Mouse (Mus musculus) megakaryocyte, adult 5-6 weeks (primary cell): ENCODE measurements at regions not wholly inside any gene's neighbourhood (a gene's known extent, or its start where the extent isn't known, plus 50 kb on each side); places are given as distances from the start of the nearest gene placed in this dataset.

Source experiments
- ATAC-seq: 2 replicates; pipeline ENCODE4 v1.8.0; 2016; ENCODE audit warnings: mild to moderate bottlenecking, inconsistent platforms; ENCODE audit not compliant: poor library complexity, severe bottlenecking

- no peak for ATAC-seq
These were observed 134.3 kb upstream of the Lpp start for GRCm38 (mm10) chr16:24258991-24259390.

DNA sequence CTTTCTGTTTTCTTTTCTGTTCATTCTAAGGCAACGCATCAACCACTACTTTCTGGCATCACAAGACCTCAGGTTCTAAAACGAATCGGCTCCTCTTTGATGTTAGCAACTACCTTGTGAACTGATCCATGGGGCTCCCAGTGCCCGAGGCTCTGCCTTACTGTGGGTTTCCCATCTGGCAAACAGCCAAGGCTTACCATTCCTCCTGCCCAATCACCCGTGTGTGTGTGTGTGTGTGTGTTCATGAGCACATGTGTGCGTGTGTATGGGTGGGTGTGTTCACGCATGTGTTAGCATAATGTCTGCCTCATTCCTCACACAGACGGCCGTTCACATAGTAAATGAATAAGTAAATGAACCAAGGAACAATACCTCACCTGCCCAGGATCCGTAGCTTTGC lies 138.3 kb upstream of the Lpp start:
- no peak for ATAC-seq

DNA sequence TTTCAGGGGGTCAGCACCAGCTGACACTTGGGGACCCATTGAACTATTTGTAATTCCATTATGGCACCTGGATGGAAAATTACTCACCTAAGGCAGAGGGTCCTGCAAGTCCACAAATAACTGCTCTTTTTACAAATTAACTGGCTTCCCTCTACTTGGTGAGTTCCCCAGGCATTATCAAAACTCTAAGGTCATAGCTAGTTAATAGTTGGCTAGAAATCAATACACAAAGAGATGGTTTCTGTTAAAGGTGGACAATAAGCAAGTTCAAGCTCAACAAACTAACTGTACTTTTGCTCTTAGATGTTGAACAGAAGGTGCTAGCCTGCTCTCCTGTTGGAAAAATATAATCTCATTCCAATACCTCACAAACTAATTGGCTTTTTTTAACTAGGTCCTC lies 138.7 kb upstream of the Lpp start:
- ATAC-seq, result no peak

DNA sequence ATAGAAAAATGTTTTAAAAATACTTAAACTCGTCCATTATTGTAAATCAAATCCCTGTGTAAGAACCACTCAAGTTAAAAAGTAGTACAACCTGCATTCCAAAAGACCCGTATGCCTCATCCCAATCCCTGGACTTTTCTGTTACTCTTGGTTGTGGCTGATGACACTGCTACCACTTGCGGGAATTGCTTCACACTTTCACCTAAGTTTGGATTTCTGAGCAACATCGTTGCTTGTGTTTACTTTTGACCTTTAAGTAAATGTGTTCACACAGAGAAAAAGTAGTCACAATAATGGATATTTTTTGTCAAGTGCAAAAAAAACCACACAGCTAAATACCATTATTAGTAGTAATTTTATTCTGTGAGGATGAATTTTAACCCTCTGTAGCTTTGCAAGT lies 139.2 kb upstream of the Lpp start:
- ATAC-seq, result no peak

DNA sequence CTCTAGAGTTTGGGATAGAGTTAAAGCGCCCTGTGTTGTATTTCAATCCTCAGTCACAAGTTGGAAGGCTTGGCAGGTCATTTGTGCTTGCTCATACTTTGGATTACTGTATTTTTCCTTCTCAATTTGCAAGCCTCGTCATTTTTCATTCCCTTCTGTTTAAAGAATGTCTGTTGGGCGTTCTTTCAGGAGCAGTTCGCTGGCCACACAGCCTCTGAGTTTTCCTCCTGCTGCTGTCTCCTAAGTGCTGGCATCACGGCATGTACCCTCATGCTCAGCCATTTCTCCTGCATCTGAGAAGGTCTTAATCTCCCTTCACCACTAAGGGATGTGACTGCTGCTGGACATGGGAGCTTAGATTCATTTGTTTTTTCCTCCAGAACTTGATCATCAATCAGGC lies 146.0 kb upstream of the Lpp start:
- no peak for ATAC-seq

GRCm38 (mm10) chr16:24238075-24238555 lies 155.2 kb upstream of the Lpp start:
- ATAC-seq, result peak; percentile 86

DNA sequence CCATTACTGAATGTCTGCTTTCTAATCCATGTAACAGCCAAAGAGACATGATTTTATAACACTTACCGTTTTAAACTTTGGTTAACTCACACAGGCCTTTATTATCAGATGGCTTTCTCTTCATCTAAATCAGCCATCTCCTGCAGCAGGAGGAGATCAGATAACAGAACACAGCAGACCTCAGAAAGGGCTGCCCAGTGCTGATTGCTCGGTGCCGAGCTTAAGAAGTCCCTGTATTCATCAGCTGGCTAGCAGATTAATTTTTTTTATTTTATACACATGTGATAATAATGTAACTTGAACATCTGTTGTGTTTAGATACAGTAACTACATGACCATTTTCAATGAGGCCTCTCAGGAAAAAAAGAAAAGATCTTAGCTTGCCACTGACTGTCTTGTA lies 155.9 kb upstream of the Lpp start:
- ATAC-seq, result no peak

DNA sequence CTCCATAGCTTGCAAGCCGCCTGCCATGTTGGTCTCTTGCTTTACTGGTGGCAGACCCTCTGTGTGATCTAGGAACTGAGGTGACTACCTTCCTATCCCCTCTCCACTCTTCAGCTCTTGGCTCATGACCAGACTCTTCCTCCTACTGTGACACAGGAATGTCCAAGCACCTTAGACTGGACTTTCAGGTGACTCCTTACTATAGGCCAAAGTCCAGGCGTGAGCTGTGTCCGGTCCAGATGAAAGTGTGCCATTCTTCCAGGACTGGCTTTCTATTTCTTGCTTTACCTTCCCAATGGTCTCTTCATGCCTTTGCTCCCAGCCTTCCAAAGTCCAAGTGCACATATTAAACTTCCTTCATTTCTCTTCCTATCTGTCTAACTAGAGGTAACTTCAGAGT lies 156.3 kb upstream of the Lpp start:
- no peak for ATAC-seq

GRCm38 (mm10) chr16:24236511-24236910 lies 156.8 kb upstream of the Lpp start:
- ATAC-seq, result no peak

DNA sequence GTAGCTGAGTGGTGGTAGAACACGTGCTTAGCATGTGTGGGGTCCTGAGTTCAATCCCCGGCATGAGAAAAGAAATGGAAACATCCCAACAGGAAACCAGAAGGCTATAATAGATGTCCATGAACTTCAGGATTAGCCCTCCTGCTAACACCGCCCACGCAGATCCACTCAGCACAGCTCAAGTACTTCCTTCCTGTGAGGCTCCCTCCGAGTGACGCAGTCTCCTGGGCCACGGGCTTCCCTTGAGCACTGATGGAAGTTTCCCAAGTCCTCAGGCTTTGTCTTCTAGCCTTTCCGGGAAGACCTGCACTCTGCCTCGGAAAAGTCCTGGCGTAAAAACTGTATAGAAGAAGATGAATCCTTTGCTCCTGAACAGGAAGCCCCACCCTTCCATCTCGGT lies 158.5 kb upstream of the Lpp start:
- ATAC-seq, result peak; percentile 41; the same call in 1 of the 2 replicates

- no peak for ATAC-seq
These were observed 161.2 kb upstream of the Lpp start for GRCm38 (mm10) chr16:24232001-24232530.

- no peak for ATAC-seq
These were observed 161.8 kb upstream of the Lpp start for GRCm38 (mm10) chr16:24231506-24231905.

DNA sequence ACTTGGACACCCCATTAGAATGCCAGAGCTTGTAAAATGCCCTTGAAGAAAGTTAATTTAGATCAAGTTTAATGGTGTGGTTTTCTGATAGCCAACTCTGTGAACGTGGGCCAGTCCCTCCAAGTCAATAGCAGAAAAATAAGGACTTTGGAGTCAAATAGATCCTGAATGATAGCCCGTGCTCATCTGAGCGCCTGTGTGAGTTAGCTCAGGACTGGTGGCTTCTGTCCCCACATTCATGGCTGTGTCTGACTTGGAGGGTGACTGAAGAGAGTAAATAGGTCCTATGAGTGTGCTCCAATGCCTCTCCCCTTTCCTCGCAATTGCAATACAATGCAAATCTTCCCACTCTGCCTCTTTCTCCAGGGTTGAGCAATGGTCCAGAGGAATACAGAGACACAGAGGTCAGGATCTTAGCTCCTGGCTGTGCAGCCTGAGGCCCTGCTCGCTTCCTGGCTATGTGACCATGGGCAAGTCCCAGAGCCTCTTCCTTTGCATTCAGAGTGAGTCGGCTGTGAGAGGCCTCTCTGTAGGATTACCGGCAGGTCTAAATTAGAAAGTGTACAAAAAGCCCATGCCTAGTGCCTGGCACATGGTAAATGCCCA lies 164.2 kb upstream of the Lpp start:
- no peak for ATAC-seq

- no peak for ATAC-seq
These were observed 167.4 kb upstream of the Lpp start for GRCm38 (mm10) chr16:24225897-24226296.

GRCm38 (mm10) chr16:24225090-24225489 lies 168.2 kb upstream of the Lpp start:
- ATAC-seq, result no peak

GRCm38 (mm10) chr16:24223901-24224300 lies 169.4 kb upstream of the Lpp start:
- ATAC-seq, result no peak

DNA sequence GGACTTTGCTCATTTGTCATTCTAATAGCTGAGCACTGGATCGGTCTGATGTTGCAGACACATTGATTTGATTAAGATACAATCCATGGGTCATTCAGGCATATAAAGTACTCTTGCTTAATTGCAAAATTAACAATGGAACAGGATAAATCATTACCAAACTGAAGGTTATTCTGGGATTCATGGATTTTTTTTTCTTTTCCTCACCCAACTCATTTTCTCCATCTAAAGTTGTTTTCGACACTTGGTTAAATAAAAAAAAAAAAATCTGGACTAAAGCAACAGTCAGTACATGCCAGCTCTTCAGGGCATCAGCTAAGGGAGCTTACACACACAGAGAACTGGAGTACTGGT lies 169.8 kb upstream of the Lpp start:
- ATAC-seq, result no peak

- ATAC-seq, result peak; percentile 51
These were observed 170.4 kb upstream of the Lpp start for GRCm38 (mm10) chr16:24222759-24223526.

DNA sequence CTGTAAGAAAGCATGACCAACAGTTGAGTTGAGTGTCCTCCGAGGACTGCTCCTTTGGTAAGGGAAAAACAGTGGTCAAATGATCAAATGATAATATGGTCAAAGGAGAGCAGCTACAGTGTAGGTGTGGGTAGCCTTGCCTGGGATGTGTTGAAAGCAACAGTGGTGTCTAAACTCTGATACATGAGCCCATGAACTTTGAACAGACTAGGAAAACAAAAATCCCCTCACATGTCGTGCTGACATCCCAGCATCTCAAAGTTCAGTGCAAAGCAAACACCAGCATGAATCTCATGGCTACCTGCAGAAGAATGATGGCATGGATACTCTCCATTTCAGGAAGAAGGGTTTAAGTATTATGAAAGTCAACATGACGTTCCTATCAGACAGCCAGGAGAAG lies 171.3 kb upstream of the Lpp start:
- no peak for ATAC-seq

- ATAC-seq, result no peak
These were observed 172.7 kb upstream of the Lpp start for GRCm38 (mm10) chr16:24220613-24221012.

- ATAC-seq, result no peak
These were observed 173.6 kb upstream of the Lpp start for GRCm38 (mm10) chr16:24219691-24220090.

DNA sequence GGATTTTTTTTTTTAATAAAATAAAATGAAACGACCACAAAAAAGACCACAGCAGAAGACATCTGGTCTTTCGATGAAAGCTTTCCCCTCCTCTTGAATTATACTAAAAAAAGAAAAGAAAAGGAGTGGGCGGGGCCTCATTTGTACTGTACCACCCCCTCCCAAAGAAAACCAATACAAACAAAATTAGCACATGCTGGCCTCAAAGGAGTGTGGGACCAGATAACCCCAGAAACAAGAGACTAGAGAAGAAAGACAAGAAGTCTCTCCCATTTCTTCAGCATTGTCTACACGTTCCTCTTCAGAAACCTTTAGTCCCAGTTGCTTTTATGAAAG lies 174.5 kb upstream of the Lpp start:
- ATAC-seq, result no peak
